Mouse (Mus musculus): ENCODE data around the gene Cav3. TPM values are rescaled to one million over a fixed set of nuclear protein-coding genes. Genes with fewer than 3 reads are reported as not detected.

Gene Cav3
- polyA plus RNA-seq (2015; fragmentation: Nextera tagmentation; extraction: Ambion mirVana), result 0.13 TPM in 1 of 2 replicates, not detected in the other

DNA sequence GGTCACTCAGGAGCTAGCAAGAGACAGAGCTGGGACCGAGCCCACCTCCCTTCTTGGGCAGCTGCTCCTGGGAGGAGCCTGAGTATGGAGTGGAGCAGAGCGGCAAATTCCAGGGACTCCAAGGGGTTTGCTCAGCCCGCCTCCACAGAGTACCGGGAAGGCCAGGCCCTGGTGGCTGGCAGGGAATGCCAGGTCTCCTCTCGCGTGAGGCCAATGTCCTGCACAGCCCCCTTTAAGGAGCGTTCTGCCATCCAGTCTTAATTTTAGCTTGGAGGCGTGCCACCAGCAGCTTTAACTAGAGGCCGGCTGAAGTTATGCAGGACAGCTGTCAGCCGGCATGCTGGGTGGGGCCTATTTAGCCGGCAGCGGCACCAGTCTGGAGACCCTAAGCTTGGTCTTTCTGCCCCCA lies at the start of gene Cav3:
Gene Cav3, plus strand, starts transcription at position 165 of the 409 bp plus-strand sequence.

DNA sequence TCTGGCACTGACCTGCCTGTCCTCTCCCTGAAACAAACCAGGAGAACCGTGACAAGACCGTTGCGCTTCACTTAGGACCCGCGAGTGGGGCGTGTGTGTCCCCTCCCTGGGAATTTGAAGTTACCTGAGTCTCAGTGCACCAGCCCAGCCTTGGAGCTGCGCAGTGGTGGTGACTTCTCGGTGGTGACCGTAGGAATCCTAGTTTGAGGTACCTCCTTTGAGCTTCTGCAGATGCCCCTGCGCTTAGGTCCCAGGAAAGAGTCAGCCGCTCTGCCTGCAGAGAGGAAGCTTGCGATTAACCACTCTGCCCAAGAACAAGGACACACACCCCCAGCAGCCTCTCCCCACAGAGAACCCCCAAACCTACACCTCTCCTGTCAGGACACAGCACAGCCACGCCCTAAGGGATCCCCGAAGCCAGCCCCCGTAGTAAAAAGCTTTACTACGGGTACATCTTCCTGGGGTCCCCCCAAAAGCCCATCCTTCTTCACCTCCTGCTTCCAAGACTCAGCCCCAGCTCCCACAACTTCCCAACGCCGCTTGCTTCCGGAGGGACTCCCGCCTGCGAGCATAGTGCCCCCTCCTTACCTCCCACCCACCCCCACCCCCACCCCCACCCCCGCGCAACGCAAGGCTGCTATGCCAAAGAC lies 30.7 kb downstream of the Cav3 start, which contains the start of gene Oxtr:
Gene Oxtr, minus strand, starts transcription at position 34 of the 650 bp plus-strand sequence.

Other genes starting within 250 kb of the Cav3 start
- gene Lmcd1, start 185.7 kb upstream of the Cav3 start, polyA plus RNA-seq (2015; fragmentation: Nextera tagmentation; extraction: Ambion mirVana), result 12.5 and 13.6 TPM in 2 replicates
- 0.27 TPM in 1 of 2 replicates, not detected in the other for gene Ssu2, start 71.5 kb upstream of the Cav3 start, polyA plus RNA-seq (2015; fragmentation: Nextera tagmentation; extraction: Ambion mirVana)
- 3.4 and 3.7 TPM in 2 replicates for gene Oxtr, start 30.4 kb downstream of the Cav3 start, polyA plus RNA-seq (2015; fragmentation: Nextera tagmentation; extraction: Ambion mirVana)
- gene Rad18, start 237.2 kb downstream of the Cav3 start, polyA plus RNA-seq (2015; fragmentation: Nextera tagmentation; extraction: Ambion mirVana), result 15.6 and 18.4 TPM in 2 replicates